1 mouse cellular context compared by ENCODE assay signal in genomic region chr6:38433261-38434033, GRCm38 (mm10).
TF ChIP-seq lines count a peak whose summit lies in the region.

Ubn2 (plus strand) TSS chr6:38433950.

TF ChIP-seq in CH12.LX, 34 proteins besides CTCF, POLR2A, EP300 and RAD21 (continued from another document):
- TF ChIP-seq ETS1 (conservative IDR thresholded peaks at IDR 0.05; ENCODE audit: low read depth, low read length): no peak; the same call in 1 of the 2 replicates
